Mouse (Mus musculus) liver, embryonic 16.5 days (tissue): ENCODE results near the gene Dusp7. TPM values are rescaled to one million over a fixed set of nuclear protein-coding genes. Genes with fewer than 3 reads are reported as not detected.

ENCODE experiments used
- ATAC-seq: fragments of 200-750 bp; cut with Nextera tagmentation; 2 replicates; pipeline ENCODE4 v1.8.0; 2017; ENCODE audit warnings: low read depth, mild to moderate bottlenecking, moderate number of reproducible peaks, moderate library complexity
- H3K27ac ChIP-seq: fragments of 300-500 bp; sonication (generic); 2 replicates; pipeline ENCODE4 v1.5.1; 2014; ENCODE audit warnings: mild to moderate bottlenecking, low read length
- H3K27me3 ChIP-seq: fragments of 300-500 bp; sonication (generic); 2 replicates; pipeline ENCODE4 v1.6.1; 2014; ENCODE audit warnings: low read depth, low read length, mixed read lengths; ENCODE audit not compliant: control insufficient read depth, insufficient read depth
- H3K36me3 ChIP-seq: fragments of 300-500 bp; sonication (generic); 2 replicates; pipeline ENCODE4 v1.6.1; 2014; ENCODE audit warnings: mild to moderate bottlenecking; ENCODE audit not compliant: control insufficient read depth, insufficient read depth
- H3K4me1 ChIP-seq: fragments of 300-500 bp; sonication (generic); 2 replicates; pipeline ENCODE4 v1.6.1; 2014; ENCODE audit warnings: low read depth, low read length, mixed read lengths; ENCODE audit not compliant: control insufficient read depth
- H3K4me2 ChIP-seq: fragments of 300-500 bp; sonication (generic); 2 replicates; pipeline ENCODE4 v1.6.1; 2014; ENCODE audit warnings: low read depth, low read length, mixed read lengths
- H3K4me3 ChIP-seq: fragments of 300-500 bp; sonication (generic); 2 replicates; pipeline ENCODE4 v1.5.1; 2014; ENCODE audit warnings: low read depth, mild to moderate bottlenecking, low read length
- H3K9ac ChIP-seq: fragments of 300-500 bp; sonication (generic); 2 replicates; pipeline ENCODE4 v1.6.1; 2014; ENCODE audit warnings: low read depth, low read length
- H3K9me3 ChIP-seq: fragments of 300-500 bp; sonication (generic); replicated peaks from 2 replicates; pipeline ENCODE4 v1.6.1; 2016; ENCODE audit warnings: low read length; ENCODE audit not compliant: control insufficient read depth
- WGBS: fragments of 180-500 bp; shearing (Covaris S2); extraction: QIAGEN DNeasy Blood & Tissue Kit; methylation state at CpG from one replicate; pipeline ENCODE4 v1.1.7; 2014; ENCODE audit not compliant: insufficient replicate concordance; 5-methylcytosine and 5-hydroxymethylcytosine counted together
- polyA plus RNA-seq: library from polyadenylated mRNA; unstranded; fragments of >200 nt; fragmentation: Nextera tagmentation; extraction: Ambion mirVana; gene quantifications from 2 replicates; pipeline ENCODE4 v1.2.1, GENCODE M21; 2015

Gene Dusp7
- polyA plus RNA-seq, 1 experiment from 2014 or later: 2.7 TPM

DNA sequence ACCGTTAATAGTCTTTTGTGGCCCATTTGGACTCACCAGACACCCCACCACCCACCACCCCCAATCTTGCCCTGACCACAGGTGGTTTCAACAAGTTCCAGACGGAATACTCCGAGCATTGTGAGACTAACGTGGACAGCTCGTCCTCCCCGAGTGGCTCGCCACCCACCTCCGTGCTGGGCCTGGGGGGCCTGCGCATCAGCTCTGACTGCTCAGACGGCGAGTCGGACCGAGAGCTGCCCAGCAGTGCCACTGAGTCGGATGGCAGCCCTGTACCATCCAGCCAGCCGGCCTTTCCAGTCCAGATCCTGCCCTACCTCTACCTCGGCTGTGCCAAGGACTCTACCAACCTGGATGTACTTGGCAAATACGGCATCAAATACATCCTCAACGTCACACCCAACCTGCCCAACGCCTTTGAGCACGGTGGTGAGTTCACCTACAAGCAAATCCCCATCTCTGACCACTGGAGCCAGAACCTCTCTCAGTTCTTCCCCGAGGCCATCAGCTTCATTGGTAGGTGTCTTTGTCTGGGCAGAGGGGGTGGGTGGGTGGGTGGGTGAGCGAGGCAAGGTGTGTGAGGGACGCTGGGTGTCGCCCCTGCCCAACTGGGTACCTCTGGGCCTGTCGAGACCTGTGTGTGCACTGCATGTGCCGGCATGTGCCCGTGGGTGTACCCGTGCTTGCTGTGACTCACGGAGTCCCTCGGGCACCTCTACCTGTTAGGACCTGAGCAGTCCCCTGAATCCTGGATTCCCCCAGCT, 2.4 kb downstream of the Dusp7 start:
- no peak overlapping the region for H3K4me3 ChIP-seq

DNA sequence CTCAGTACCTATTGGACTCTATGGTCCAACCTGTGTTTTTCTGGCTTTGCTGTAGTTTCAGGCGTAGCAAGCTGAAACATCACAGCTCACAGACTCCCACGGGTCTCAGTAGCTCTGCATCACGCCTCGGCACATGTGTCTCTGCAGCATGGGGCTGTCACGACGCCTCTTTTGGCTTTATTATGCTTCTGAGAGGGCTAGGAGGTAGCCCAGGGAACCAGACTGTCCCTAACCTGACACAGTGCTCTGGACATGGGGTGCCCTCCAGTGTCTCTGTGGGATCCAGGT, 2.9 kb downstream of the Dusp7 start:
- WGBS: 55% methylated on average over 6 of the region's 6 CpGs
- Histone ChIP-seq H3K4me1 (peaks cover 38% of the 10 kb centered on the region), H3K9me3 (no peaks in the 10 kb centered on the region), H3K9ac (no peak overlapping the region), H3K4me3 (no peak overlapping the region; the same call in 1 of the 2 replicates), H3K27me3 (peaks cover 8% of the 10 kb centered on the region), H3K27ac (peak overlapping the region; percentile 55), H3K4me2 (peak overlapping the region; percentile 7; the same call in 1 of the 2 replicates), H3K36me3 (peaks cover 7% of the 10 kb centered on the region; the same call in 1 of the 2 replicates)
- ATAC-seq: no peak

More for the DNA sequence above, 2.4 kb downstream of the Dusp7 start:
- ATAC-seq: no peak
- no peaks in the 10 kb centered on the region for H3K9me3 ChIP-seq
- 78% methylated on average over 30 of the region's 30 CpGs for WGBS
- peaks cover 7% of the 10 kb centered on the region; the same call in 1 of the 2 replicates for H3K36me3 ChIP-seq
- H3K27me3 ChIP-seq: peaks cover 8% of the 10 kb centered on the region
- H3K27ac ChIP-seq: no peak overlapping the region
- H3K4me1 ChIP-seq: peaks cover 38% of the 10 kb centered on the region
- peak overlapping the region; percentile 100 for H3K4me2 ChIP-seq
- H3K9ac ChIP-seq: no peak overlapping the region

DNA sequence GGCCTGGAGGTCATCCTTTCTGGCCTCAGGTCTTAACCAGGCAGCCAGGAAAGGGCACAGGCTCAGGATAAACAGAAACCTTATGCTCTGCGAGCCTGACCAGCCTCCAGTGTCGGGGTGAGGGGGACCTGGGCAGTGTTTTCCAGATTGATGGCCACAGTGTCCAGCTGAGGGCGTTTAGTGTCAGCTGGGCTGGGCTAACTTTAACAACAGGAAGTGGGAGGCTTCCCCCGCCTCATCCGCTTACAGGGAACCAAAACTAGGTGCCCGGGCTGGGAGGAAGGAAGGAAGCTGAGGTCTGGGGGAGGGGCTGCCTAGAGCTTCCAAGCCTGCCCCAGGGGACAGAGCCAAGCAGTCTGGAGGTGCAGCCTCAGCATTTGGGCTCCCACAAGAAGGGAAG, 3.3 kb downstream of the Dusp7 start:
- Histone ChIP-seq H3K27ac (peak overlapping the region; percentile 55), H3K9ac (no peak overlapping the region), H3K27me3 (peaks cover 8% of the 10 kb centered on the region), H3K4me2 (peak overlapping the region; percentile 21; the same call in 1 of the 2 replicates), H3K4me3 (no peak overlapping the region; the same call in 1 of the 2 replicates), H3K4me1 (peaks cover 38% of the 10 kb centered on the region), H3K9me3 (no peaks in the 10 kb centered on the region), H3K36me3 (peaks cover 7% of the 10 kb centered on the region; the same call in 1 of the 2 replicates)
- WGBS: 30% methylated on average over 6 of the region's 6 CpGs
- ATAC-seq: no peak

- H3K4me3 ChIP-seq: no peak overlapping the region
- peaks cover 8% of the 10 kb centered on the region for H3K27me3 ChIP-seq
- H3K4me1 ChIP-seq: peaks cover 31% of the 10 kb centered on the region
- 0 out of 2 replicates have a peak overlapping the region, but pooled peaks have one; percentile 21 for H3K4me2 ChIP-seq
- no peak overlapping the region for H3K9ac ChIP-seq
- 73% methylated on average over 11 of the region's 11 CpGs for WGBS
- no peaks in the 10 kb centered on the region for H3K9me3 ChIP-seq
- ATAC-seq: no peak
- peaks cover 7% of the 10 kb centered on the region; the same call in 1 of the 2 replicates for H3K36me3 ChIP-seq
- H3K27ac ChIP-seq: no peak overlapping the region
Measured at GRCm38 (mm10) chr9:106372431-106373412, 4.3 kb downstream of the Dusp7 start.

DNA sequence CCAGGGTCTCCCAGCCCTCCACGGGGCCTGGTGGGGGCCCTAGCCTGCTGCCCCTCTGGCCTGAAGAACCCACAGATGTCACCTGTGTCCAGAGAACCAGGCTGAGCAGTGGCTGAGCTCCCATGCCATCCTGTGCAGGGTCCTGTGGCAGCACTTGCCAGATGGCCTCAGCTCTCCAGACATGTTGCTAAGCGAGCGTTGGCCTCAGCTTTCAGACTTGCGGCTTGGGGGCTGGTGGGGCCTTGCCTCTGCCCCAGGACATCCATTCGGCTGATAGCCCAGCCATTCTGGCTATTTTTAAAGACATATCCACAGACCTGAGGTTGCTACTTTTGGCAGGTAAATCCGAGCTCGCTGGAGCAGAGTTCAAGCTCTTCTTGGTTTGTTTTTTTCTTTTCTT, 5.5 kb downstream of the Dusp7 start:
- Histone ChIP-seq H3K27me3 (peaks cover 8% of the 10 kb centered on the region), H3K9ac (no peak overlapping the region)

DNA sequence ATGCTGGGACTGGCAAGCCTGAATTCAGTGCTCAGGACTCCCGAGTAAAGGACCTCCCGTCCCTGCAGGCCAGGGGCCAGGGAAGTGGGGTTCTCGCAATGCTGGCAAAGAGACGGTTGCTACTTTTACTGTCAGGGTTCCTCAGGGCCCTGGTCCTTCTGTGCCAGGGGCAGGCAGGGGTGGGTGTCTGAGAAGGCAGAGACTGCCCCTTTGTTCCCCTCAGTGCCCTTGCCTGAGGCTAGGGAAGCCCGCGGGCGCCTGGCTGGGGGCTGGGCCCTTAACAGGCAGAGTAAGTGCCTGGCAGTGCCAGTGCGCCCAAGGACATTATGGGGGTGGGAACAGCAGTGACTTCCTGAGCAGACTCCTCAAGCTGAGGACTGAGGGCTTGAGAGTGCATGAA, 8.8 kb downstream of the Dusp7 start:
- Histone ChIP-seq H3K27me3 (no peaks in the 10 kb centered on the region), H3K9me3 (no peaks in the 10 kb centered on the region), H3K9ac (no peak overlapping the region), H3K4me1 (peaks cover 14% of the 10 kb centered on the region), H3K36me3 (peaks cover 7% of the 10 kb centered on the region; the same call in 1 of the 2 replicates), H3K4me3 (no peak overlapping the region), H3K27ac (no peak overlapping the region), H3K4me2 (no peak overlapping the region)
- ATAC-seq: no peak
- 81% methylated on average over 8 of the region's 8 CpGs for WGBS

More for the DNA sequence above, 5.5 kb downstream of the Dusp7 start:
- ATAC-seq: no peak
- 78% methylated on average over 7 of the region's 7 CpGs for WGBS
- no peaks in the 10 kb centered on the region for H3K9me3 ChIP-seq
- H3K4me3 ChIP-seq: no peak overlapping the region
- no peak overlapping the region for H3K4me2 ChIP-seq
- H3K27ac ChIP-seq: no peak overlapping the region
- peaks cover 24% of the 10 kb centered on the region for H3K4me1 ChIP-seq
- H3K36me3 ChIP-seq: peaks cover 7% of the 10 kb centered on the region; the same call in 1 of the 2 replicates

- no peak for ATAC-seq
- Histone ChIP-seq H3K36me3 (peaks cover 7% of the 10 kb centered on the region; the same call in 1 of the 2 replicates), H3K4me3 (no peak overlapping the region), H3K9ac (no peak overlapping the region), H3K4me1 (peaks cover 10% of the 10 kb centered on the region), H3K9me3 (no peaks in the 10 kb centered on the region), H3K4me2 (no peak overlapping the region), H3K27ac (no peak overlapping the region), H3K27me3 (no peaks in the 10 kb centered on the region)
- 75% methylated on average over 3 of the region's 3 CpGs for WGBS
Measured at GRCm38 (mm10) chr9:106378045-106378444, 9.6 kb downstream of the Dusp7 start.

DNA sequence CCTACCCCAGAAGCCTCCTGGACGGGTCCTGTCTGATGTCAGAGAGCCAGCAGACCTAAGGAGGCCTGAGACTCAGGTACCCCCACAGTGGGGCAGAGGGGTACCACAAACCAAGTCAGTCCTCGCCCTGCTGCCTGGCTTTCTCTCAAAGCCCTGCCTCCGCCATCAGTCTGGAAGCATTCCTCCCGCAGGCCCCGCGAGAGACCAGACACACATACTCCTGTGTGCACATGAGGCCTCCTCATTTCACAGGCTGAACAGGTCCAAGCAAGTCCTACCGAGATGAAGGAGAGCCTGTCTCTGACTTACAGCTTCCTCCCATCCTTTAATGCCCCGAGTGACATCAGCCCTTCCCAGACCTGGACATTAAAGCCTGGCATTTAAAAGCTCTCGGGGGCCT, 10.3 kb downstream of the Dusp7 start:
- Histone ChIP-seq H3K27ac (no peak overlapping the region), H3K36me3 (peaks cover 3% of the 10 kb centered on the region; the same call in 1 of the 2 replicates)

More for the DNA sequence above, 10.3 kb downstream of the Dusp7 start:
- ATAC-seq: no peak
- Histone ChIP-seq H3K27me3 (no peaks in the 10 kb centered on the region), H3K9ac (no peak overlapping the region), H3K9me3 (no peaks in the 10 kb centered on the region), H3K4me1 (peaks cover 10% of the 10 kb centered on the region), H3K4me2 (no peak overlapping the region), H3K4me3 (no peak overlapping the region)
- 74% methylated on average over 9 of the region's 9 CpGs for WGBS
